Mouse (Mus musculus) embryo, embryonic 11.5 days (tissue): ENCODE measurements at regions not wholly inside any gene's neighbourhood (a gene's known extent, or its start where the extent isn't known, plus 50 kb on each side); places are given as distances from the start of the nearest gene placed in this dataset.
A peak's percentile ranks its signal among the peaks of the same experiment; 100 is the strongest.

Experiments
- DNase-seq: peaks from one replicate; pipeline ENCODE4 v3.0.0-alpha.2; 2012; ENCODE audit warnings: low read depth, low spot score

DNA sequence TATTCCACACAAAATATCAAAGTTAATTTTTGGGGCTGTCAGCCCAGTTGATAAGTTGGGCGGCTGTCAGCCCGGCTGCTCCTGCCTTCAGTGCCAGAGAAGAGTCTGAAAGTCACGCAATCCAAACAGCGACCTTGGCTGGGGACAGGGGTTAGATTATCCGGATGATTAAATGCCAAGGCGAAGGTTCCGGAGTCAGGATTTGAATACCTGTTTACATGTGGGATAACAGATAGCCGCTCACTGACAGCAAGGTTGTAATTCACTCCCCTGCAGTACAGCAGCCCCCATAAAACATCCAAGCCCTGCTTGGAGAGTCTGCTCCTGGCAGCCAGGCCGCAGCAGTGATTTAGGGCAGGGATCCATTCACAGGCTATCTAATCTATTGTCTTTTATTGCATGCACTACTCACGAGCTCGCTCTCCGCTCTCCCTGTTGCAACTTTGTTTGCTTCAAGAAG is 388.3 kb downstream of the Gm45692 start:
- no peak for DNase-seq

DNA sequence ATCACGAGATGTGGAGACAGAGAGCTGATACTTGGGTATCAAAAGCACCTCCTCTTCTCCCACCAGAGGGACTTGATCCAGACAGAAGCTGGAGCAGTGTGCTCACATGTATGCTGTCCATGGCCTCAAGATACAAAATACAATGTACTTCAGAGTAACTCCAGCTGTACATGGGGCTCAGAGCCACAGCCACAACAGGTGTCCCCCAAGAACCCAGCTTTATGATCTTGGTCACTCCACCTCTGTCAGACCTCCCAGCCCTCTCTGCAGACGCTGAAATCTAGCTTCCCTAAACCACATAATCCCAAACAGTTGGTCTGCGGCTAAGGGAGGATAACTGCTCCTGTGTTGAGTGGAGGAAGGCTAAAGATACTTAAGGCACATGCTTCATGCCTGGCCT is 389.9 kb downstream of the Gm45692 start:
- DNase-seq: no peak

- no peak for DNase-seq
These were observed 393.7 kb downstream of the Gm45692 start for GRCm38 (mm10) chr8:26513001-26513400.

GRCm38 (mm10) chr8:26524237-26524636 is 404.9 kb downstream of the Gm45692 start:
- no peak for DNase-seq

DNA sequence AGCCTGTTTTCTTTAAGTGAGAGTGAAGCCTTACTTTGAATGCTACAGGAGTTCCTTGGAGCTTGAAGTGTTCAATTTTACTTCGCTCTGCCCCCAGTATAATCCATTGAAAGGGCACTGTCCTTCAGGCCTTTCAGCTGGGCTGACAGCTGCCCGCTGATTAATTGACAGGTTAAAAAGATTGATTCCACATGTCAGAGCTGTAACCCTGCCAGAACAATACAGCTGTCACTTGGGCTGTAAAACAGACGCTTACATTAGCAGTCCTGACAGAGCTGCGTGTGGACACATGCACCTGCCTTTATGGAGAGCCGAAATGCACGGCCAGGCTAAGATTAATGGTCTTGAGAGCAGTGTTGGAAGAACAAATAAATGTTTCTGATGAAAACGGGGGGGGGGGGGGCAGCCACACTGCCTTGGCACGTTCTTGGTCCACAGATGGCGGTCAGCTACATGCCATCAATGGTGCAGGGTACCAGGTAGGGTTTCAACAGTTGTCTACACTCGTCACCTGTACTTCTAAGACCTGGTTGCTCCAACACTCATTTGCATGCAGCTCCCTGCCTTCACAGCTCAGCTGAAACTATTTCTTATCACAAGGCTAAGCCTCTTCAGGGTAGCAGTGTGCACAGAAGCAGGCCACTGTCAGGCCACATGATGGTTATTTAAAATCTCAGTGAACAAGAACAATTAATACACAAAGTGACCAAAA is 407.3 kb downstream of the Gm45692 start:
- DNase-seq: no peak

DNA sequence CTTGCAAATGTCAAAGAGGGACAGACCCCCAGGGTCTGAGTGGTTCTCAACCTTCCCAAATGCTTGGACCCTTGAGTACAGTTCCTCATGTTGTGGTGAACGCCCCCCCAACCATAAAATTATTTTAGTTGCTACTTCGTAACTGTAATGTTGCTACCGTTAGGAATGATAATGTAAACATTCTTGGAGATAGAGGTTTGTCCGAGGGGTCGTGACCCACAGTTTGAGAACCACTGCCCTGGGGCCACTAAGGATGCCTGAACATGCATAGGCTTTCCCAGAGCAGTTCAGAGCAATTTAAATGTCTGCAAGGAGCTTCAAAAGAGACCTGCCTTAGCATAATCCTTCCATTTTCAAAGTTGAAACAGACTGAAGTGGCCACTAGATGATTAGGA is 407.8 kb downstream of the Gm45692 start:
- no peak for DNase-seq

DNA sequence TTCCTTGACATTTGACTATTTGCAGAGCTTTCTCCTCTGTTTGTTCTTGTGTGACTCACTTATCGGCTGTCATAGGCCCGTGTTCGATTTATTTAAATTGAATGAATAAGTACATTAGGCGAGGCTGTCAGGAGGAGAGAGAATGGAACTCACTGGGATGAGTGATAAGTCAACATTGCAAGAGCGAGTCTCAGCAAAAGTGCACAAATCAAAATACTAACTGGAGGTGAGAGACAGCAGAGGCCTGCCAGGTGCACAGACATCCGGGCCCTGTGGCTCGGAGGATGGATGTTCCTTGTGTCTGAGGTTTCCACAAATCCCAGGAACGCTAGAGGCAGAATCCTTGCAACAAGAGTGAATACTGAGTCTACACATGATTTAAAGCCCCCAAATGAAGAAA is 410.6 kb downstream of the Gm45692 start:
- DNase-seq: no peak

DNA sequence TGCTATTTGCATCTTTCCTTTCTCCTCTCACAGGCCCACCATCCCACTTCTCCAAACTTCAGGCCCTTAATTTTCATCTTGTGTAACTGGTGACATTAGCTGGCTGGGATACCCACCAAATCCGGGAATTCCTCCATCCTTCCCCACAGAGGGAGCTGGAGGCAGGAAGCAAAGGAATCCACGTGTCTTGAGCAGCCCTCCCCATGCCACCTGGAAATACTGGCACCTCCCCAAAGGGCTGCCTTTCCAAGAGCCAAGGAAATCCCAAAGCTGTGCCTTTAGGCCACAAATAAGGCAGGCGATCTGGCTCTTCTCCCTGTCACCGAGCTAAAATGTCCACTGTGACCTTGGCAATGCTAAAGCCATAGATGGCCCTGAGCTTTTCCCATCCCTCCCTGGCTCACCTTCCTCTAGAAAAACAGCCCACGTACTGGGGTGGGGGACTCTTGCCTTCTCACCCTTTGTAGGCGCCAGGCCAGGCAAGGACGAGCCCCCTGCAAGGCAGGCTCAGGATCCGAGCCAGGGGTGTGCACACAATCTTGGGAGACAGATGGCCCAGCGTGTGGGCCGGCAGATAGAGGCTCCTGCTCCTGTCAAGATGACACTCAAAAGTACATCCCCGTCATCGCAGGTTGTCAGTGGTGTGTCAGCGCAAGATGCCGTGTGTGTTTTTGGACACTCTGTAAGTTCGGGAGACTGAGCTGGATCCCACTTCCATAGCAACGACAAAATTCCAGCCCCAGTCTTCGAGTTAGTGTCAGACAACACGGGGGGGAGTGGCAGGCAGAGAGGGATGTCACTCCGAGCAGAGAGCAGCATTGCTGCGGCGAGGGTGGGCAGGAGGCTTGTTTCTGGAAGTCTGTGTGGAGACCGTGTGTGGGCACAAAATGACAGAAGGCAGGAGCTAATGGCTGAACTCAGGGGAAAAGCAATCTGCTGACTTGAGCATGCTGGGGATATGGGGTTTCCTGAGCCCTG is 414.4 kb downstream of the Gm45692 start:
- DNase-seq: no peak

DNA sequence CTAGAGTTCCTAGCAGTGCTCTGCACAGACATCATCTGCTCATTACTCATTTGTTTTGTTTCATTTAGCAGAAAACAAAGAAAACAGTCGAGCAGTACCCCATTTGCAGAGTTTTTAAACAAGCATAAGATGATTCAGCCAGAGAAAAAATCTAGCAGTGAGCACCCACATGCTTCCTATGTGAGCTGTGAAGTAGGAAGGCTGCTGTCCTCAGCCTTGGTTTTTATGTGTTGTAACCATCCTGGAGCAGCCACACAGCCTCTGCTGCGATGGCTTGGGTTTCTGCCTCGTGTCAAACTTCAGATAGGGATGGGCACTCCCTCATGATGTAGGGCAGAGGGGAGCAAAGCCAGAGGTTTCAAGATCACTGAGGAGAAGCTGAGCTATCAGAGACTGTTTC is 416.5 kb downstream of the Gm45692 start:
- DNase-seq: no peak

GRCm38 (mm10) chr8:26553691-26554090 is 423.4 kb upstream of the Zfp703 start:
- DNase-seq: no peak

- no peak for DNase-seq
These were observed 417.9 kb upstream of the Zfp703 start for GRCm38 (mm10) chr8:26559196-26559595.

- DNase-seq: no peak
These were observed 414.0 kb upstream of the Zfp703 start for GRCm38 (mm10) chr8:26563151-26563550.

- no peak for DNase-seq
These were observed 412.9 kb upstream of the Zfp703 start for GRCm38 (mm10) chr8:26564254-26564653.

GRCm38 (mm10) chr8:26568423-26569060 is 408.6 kb upstream of the Zfp703 start:
- no peak for DNase-seq

GRCm38 (mm10) chr8:26588841-26589240 is 388.3 kb upstream of the Zfp703 start:
- DNase-seq: no peak

DNA sequence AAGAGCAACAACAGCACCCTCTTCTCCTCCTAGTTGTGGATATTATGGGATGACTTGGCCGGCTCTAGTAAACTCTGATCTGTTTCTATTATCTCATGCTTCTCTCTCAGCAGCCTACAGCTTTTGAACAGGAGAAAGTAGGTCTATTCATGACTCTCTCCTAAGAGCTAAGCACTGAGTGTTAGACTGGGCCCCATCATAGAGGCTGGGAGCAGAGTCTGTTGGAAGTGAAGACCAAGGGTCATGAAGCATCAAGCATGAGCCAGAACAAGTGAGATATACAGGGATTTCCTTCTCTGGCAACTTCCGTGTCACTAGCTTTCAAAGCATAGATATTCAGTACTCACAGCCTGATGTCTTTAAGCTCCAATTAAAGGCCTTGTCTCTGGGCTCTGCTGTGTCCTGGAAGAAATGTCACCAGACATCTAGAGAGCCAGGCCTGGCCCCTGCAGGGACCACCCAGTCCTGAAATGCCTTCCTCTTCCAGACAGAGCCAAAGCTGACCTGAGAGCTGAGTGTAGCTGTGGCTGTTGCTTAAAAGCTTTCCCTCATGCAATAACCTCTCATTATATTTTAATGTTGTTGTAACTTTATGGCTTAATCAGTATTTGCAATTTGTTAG is 386.4 kb upstream of the Zfp703 start:
- no peak for DNase-seq

- no peak for DNase-seq
These were observed 385.9 kb upstream of the Zfp703 start for GRCm38 (mm10) chr8:26591266-26591665.

GRCm38 (mm10) chr8:26593536-26594368 is 383.4 kb upstream of the Zfp703 start:
- peak; percentile 53 for DNase-seq

DNA sequence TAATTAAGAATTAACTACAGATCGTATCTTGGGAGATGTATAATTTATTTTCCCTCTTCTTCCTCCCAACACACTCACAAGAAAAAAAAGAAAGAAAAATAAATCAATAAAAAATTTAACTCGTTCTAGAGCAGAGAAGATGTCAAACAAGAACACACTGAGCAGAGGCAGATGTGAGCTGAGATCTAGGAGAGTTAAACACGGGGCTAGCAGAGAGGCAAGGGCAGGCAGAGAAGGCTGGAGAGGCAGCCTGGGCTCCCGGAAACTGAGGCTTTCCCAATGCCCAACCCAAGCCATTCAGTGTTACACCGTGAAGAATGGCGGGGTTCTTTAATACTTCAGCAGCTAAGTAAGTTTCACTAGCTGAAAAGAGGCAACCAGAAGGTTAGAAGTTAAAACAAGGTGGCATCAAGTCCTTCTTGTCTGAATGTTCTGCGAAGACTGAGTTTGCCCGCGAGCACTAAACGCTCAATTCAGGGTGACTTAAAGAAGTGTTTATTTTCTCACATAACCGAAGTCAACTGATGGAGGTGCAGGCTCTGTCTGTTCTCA is 382.7 kb upstream of the Zfp703 start:
- DNase-seq: no peak

- no peak for DNase-seq
These were observed 381.6 kb upstream of the Zfp703 start for GRCm38 (mm10) chr8:26595431-26596018.
